Mouse (Mus musculus): ENCODE data around the gene Lrp8. TPM values are rescaled to one million over a fixed set of nuclear protein-coding genes. Genes with fewer than 3 reads are reported as not detected.

Lrp8 gene
- polyA plus RNA-seq, 1 experiment from 2014 or later: 21.3 TPM

DNA sequence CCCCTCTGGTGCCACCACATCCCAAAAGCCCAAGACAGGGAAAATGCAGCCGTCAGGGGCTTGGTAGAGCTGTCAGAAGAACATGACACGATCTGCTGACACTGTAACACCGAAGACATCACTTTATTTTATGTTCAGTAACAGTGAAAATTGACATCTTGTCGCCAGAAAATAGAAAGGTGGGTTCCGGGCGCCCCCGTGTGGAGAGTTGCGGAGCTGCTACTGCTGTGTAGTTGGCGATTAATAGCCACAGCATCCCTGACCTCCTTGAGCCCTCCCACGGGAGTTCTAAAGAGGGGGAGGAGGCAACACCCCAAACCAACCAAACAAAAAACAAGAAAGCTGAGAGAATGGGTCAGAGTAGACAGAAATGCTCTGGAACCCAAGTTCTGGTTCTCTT, 42.9 kb downstream of the Lrp8 start:
- H3K27me3 ChIP-seq (ENCODE audit: control insufficient read depth, insufficient read depth, low read length): peaks cover 15% of the 10 kb centered on the region
- H3K27ac ChIP-seq (ENCODE audit: low read depth, low read length): no peak overlapping the region
- H3K9ac ChIP-seq (ENCODE audit: low read length): no peak overlapping the region
- ATAC-seq (ENCODE audit: low FRiP score): peak; percentile 12; the same call in 1 of the 2 replicates
- no peak overlapping the region for H3K4me3 ChIP-seq (ENCODE audit: low read depth, low read length)
- H3K4me1 ChIP-seq (ENCODE audit: control insufficient read depth, insufficient read depth, low read length): peaks cover 23% of the 10 kb centered on the region
- H3K36me3 ChIP-seq (ENCODE audit: control insufficient read depth, insufficient read depth, low read length): no peaks in the 10 kb centered on the region; the same call in 1 of the 2 replicates
- H3K9me3 ChIP-seq (ENCODE audit: control insufficient read depth, low read length): no peaks in the 10 kb centered on the region
- 5% methylated on average over 10 of the region's 10 CpGs for WGBS
- H3K4me2 ChIP-seq: no peak overlapping the region
- peak; percentile 99 for DNase-seq (ENCODE audit: low spot score, missing footprints)

GRCm38 (mm10) chr4:107846795-107847194, 44.7 kb downstream of the Lrp8 start:
- Histone ChIP-seq H3K9me3 (ENCODE audit: control insufficient read depth, low read length) (no peaks in the 10 kb centered on the region), H3K9ac (ENCODE audit: low read length) (no peak overlapping the region), H3K4me2 (no peak overlapping the region), H3K27ac (ENCODE audit: low read depth, low read length) (no peak overlapping the region), H3K4me3 (ENCODE audit: low read depth, low read length) (no peak overlapping the region), H3K4me1 (ENCODE audit: control insufficient read depth, insufficient read depth, low read length) (peaks cover 23% of the 10 kb centered on the region), H3K36me3 (ENCODE audit: control insufficient read depth, insufficient read depth, low read length) (no peaks in the 10 kb centered on the region; the same call in none of the 2 replicates), H3K27me3 (ENCODE audit: control insufficient read depth, insufficient read depth, low read length) (peaks cover 15% of the 10 kb centered on the region)
- DNase-seq (ENCODE audit: low spot score, missing footprints) (peak; percentile 76), ATAC-seq (ENCODE audit: low FRiP score) (no peak)
- WGBS: 53% methylated on average over 7 of the region's 7 CpGs

GRCm38 (mm10) chr4:107848546-107848945, 46.5 kb downstream of the Lrp8 start:
- Histone ChIP-seq H3K4me3 (ENCODE audit: low read depth, low read length) (no peak overlapping the region), H3K36me3 (ENCODE audit: control insufficient read depth, insufficient read depth, low read length) (no peaks in the 10 kb centered on the region; the same call in none of the 2 replicates), H3K9ac (ENCODE audit: low read length) (no peak overlapping the region), H3K4me2 (no peak overlapping the region), H3K27ac (ENCODE audit: low read depth, low read length) (no peak overlapping the region), H3K4me1 (ENCODE audit: control insufficient read depth, insufficient read depth, low read length) (peaks cover 11% of the 10 kb centered on the region), H3K27me3 (ENCODE audit: control insufficient read depth, insufficient read depth, low read length) (peaks cover 15% of the 10 kb centered on the region), H3K9me3 (ENCODE audit: control insufficient read depth, low read length) (no peaks in the 10 kb centered on the region)
- DNase-seq (ENCODE audit: low spot score, missing footprints): peak; percentile 54
- ATAC-seq (ENCODE audit: low FRiP score): no peak
- 86% methylated on average over 5 of the region's 5 CpGs for WGBS

GRCm38 (mm10) chr4:107849621-107850020, 47.6 kb downstream of the Lrp8 start:
- peaks cover 6% of the 10 kb centered on the region for H3K4me1 ChIP-seq (ENCODE audit: control insufficient read depth, insufficient read depth, low read length)
- no peak overlapping the region for H3K4me2 ChIP-seq
- no peak overlapping the region for H3K27ac ChIP-seq (ENCODE audit: low read depth, low read length)
- 88% methylated on average over 9 of the region's 9 CpGs for WGBS
- DNase-seq (ENCODE audit: low spot score, missing footprints) (peak; percentile 53), ATAC-seq (ENCODE audit: low FRiP score) (no peak)
- no peaks in the 10 kb centered on the region for H3K9me3 ChIP-seq (ENCODE audit: control insufficient read depth, low read length)
- H3K9ac ChIP-seq (ENCODE audit: low read length): no peak overlapping the region
- H3K36me3 ChIP-seq (ENCODE audit: control insufficient read depth, insufficient read depth, low read length): no peaks in the 10 kb centered on the region; the same call in none of the 2 replicates
- H3K27me3 ChIP-seq (ENCODE audit: control insufficient read depth, insufficient read depth, low read length): peaks cover 15% of the 10 kb centered on the region
- H3K4me3 ChIP-seq (ENCODE audit: low read depth, low read length): no peak overlapping the region

GRCm38 (mm10) chr4:107850091-107850490, 48.0 kb downstream of the Lrp8 start:
- H3K36me3 ChIP-seq (ENCODE audit: control insufficient read depth, insufficient read depth, low read length): no peaks in the 10 kb centered on the region; the same call in none of the 2 replicates

GRCm38 (mm10) chr4:107853333-107853732, 51.3 kb downstream of the Lrp8 start:
- DNase-seq (ENCODE audit: low spot score, missing footprints): peak; percentile 59
- no peak overlapping the region for H3K4me3 ChIP-seq (ENCODE audit: low read depth, low read length)
- no peak overlapping the region for H3K4me2 ChIP-seq
- peaks cover 6% of the 10 kb centered on the region for H3K36me3 ChIP-seq (ENCODE audit: control insufficient read depth, insufficient read depth, low read length)
- ATAC-seq (ENCODE audit: low FRiP score): no peak
- no peaks in the 10 kb centered on the region for H3K27me3 ChIP-seq (ENCODE audit: control insufficient read depth, insufficient read depth, low read length)
- no peaks in the 10 kb centered on the region for H3K9me3 ChIP-seq (ENCODE audit: control insufficient read depth, low read length)
- no peaks in the 10 kb centered on the region for H3K4me1 ChIP-seq (ENCODE audit: control insufficient read depth, insufficient read depth, low read length)
- WGBS: 90% methylated on average over 8 of the region's 8 CpGs
- no peak overlapping the region for H3K9ac ChIP-seq (ENCODE audit: low read length)
- no peak overlapping the region for H3K27ac ChIP-seq (ENCODE audit: low read depth, low read length)

More at GRCm38 (mm10) chr4:107850091-107850490, 48.0 kb downstream of the Lrp8 start:
- no peak overlapping the region for H3K4me3 ChIP-seq (ENCODE audit: low read depth, low read length)
- no peak overlapping the region for H3K27ac ChIP-seq (ENCODE audit: low read depth, low read length)
- H3K27me3 ChIP-seq (ENCODE audit: control insufficient read depth, insufficient read depth, low read length): peaks cover 15% of the 10 kb centered on the region
- H3K4me1 ChIP-seq (ENCODE audit: control insufficient read depth, insufficient read depth, low read length): peaks cover 6% of the 10 kb centered on the region
- no peak overlapping the region for H3K4me2 ChIP-seq
- H3K9me3 ChIP-seq (ENCODE audit: control insufficient read depth, low read length): no peaks in the 10 kb centered on the region
- DNase-seq (ENCODE audit: low spot score, missing footprints): no peak
- no peak overlapping the region for H3K9ac ChIP-seq (ENCODE audit: low read length)
- WGBS: 85% methylated on average over 8 of the region's 8 CpGs
- ATAC-seq (ENCODE audit: low FRiP score): no peak

DNA sequence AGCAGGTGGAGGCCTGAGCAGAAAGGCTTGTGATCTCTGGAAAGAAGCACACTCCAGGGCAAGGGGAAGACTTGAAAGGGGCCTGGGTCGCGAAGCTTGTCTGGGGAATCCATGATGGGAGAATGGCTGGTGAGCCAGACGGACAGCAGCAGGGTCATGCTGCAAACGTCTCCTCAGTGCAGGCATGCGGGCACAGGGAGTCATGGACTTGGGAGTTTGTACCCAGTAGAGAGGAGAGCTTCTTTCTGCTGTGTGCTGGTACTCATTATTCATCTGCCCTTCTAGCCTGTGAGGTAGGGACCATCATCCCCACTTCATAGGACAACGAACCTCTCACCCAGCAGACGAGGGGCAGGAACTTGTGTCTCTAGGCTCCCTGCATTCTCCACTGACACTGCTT, 51.8 kb downstream of the Lrp8 start:
- Histone ChIP-seq H3K9me3 (ENCODE audit: control insufficient read depth, low read length) (no peaks in the 10 kb centered on the region), H3K4me1 (ENCODE audit: control insufficient read depth, insufficient read depth, low read length) (no peaks in the 10 kb centered on the region), H3K4me3 (ENCODE audit: low read depth, low read length) (no peak overlapping the region), H3K27ac (ENCODE audit: low read depth, low read length) (no peak overlapping the region), H3K27me3 (ENCODE audit: control insufficient read depth, insufficient read depth, low read length) (no peaks in the 10 kb centered on the region), H3K9ac (ENCODE audit: low read length) (no peak overlapping the region), H3K36me3 (ENCODE audit: control insufficient read depth, insufficient read depth, low read length) (peaks cover 9% of the 10 kb centered on the region), H3K4me2 (no peak overlapping the region)
- DNase-seq (ENCODE audit: low spot score, missing footprints): peak; percentile 44
- ATAC-seq (ENCODE audit: low FRiP score): no peak
- WGBS: 86% methylated on average over 7 of the region's 7 CpGs

DNA sequence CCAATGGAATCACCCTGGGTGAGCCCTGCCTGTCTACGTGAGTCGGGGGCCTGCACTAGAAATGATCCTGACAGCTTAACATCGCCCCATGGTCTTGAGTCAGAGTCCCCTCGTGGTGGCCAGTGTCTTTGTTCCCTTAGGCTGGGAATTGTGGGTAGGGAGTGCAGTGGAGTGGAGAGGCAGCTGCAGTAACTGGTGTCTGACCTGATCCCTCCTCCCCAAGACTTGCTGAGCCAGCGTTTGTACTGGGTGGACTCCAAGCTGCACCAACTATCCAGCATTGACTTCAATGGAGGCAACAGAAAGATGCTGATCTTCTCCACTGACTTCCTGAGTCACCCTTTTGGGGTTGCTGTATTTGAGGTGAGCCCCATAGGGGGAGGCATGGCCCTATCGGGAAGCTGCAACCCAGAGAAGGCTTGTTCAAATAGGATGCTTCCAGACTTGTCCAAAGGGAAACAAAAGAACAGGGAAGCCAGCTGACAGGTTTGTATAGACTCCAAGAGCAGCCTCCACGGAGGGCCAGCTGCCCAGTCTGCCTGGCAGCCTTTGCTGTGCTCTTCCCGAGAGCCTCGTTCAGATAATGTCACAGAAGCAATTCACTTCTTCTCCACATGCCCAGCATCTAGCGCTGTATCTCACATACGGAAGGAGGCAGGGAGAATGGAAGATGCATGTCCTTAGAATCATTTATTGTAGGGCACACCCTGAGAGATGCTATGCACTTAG, 55.1 kb downstream of the Lrp8 start:
- H3K9ac ChIP-seq (ENCODE audit: low read length): no peak overlapping the region
- H3K27me3 ChIP-seq (ENCODE audit: control insufficient read depth, insufficient read depth, low read length): no peaks in the 10 kb centered on the region
- ATAC-seq (ENCODE audit: low FRiP score) (no peak), DNase-seq (ENCODE audit: low spot score, missing footprints) (peak; percentile 78)
- no peak overlapping the region for H3K4me3 ChIP-seq (ENCODE audit: low read depth, low read length)
- H3K4me1 ChIP-seq (ENCODE audit: control insufficient read depth, insufficient read depth, low read length): no peaks in the 10 kb centered on the region
- H3K36me3 ChIP-seq (ENCODE audit: control insufficient read depth, insufficient read depth, low read length): peaks cover 14% of the 10 kb centered on the region
- H3K4me2 ChIP-seq: no peak overlapping the region
- no peak overlapping the region for H3K27ac ChIP-seq (ENCODE audit: low read depth, low read length)
- 75% methylated on average over 11 of the region's 11 CpGs for WGBS
- no peaks in the 10 kb centered on the region for H3K9me3 ChIP-seq (ENCODE audit: control insufficient read depth, low read length)

DNA sequence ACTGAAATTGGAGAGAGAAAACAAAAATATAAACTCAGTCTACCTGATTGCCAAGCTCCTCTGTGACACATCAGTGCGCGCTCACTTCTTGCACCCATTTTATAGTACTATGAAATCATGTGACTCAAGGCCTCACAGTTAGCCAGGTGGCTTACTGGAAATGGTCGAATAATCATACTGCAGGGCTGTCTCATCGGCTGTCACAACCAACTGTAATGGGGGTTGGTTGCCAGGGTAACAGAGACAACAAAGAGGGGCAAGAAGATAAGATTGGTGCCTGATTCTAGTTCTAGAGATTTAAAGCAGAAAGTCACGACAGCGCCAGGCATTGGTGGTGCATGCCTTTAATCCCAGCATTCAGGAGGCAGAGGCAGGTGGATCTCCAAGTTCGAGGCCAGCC, 56.9 kb downstream of the Lrp8 start:
- no peak overlapping the region for H3K9ac ChIP-seq (ENCODE audit: low read length)
- H3K4me1 ChIP-seq (ENCODE audit: control insufficient read depth, insufficient read depth, low read length): no peaks in the 10 kb centered on the region
- no peak overlapping the region for H3K27ac ChIP-seq (ENCODE audit: low read depth, low read length)
- H3K36me3 ChIP-seq (ENCODE audit: control insufficient read depth, insufficient read depth, low read length): peaks cover 19% of the 10 kb centered on the region
- ATAC-seq (ENCODE audit: low FRiP score) (no peak), DNase-seq (ENCODE audit: low spot score, missing footprints) (peak; percentile 62)
- 91% methylated on average over 7 of the region's 7 CpGs for WGBS
- no peak overlapping the region for H3K4me2 ChIP-seq
- no peak overlapping the region for H3K4me3 ChIP-seq (ENCODE audit: low read depth, low read length)
- H3K9me3 ChIP-seq (ENCODE audit: control insufficient read depth, low read length): no peaks in the 10 kb centered on the region
- no peaks in the 10 kb centered on the region for H3K27me3 ChIP-seq (ENCODE audit: control insufficient read depth, insufficient read depth, low read length)
